Mouse (Mus musculus) cerebellum, adult 11 months (tissue): ENCODE results near the gene Tnfsfm13.

Experiments used
- DNase-seq: peaks from one replicate; pipeline ENCODE4 v3.0.0; 2022

Gene Tnfsfm13

GRCm38 (mm10) chr11:69680136-69680855, 15.6 kb downstream of the Tnfsfm13 start:
- no peak for DNase-seq

GRCm38 (mm10) chr11:69679144-69679543, 16.8 kb downstream of the Tnfsfm13 start:
- DNase-seq: no peak

GRCm38 (mm10) chr11:69672211-69672706, 23.6 kb downstream of the Tnfsfm13 start, which contains the start of gene Eif4a1:
Eif4a1 (minus strand) TSS chr11:69672423.
- DNase-seq: peak; percentile 100

GRCm38 (mm10) chr11:69671726-69672124, 24.2 kb downstream of the Tnfsfm13 start:
- no peak for DNase-seq

GRCm38 (mm10) chr11:69670786-69671725, 24.8 kb downstream of the Tnfsfm13 start:
- peak; percentile 94 for DNase-seq

GRCm38 (mm10) chr11:69666665-69667005, 29.3 kb downstream of the Tnfsfm13 start:
- no peak for DNase-seq

GRCm38 (mm10) chr11:69665961-69666664, 29.8 kb downstream of the Tnfsfm13 start, which contains the start of gene Cd68:
Cd68 (minus strand) TSS chr11:69666153.
- DNase-seq: no peak

GRCm38 (mm10) chr11:69665457-69665960, 30.4 kb downstream of the Tnfsfm13 start:
- DNase-seq: no peak

- no peak for DNase-seq
Measured at GRCm38 (mm10) chr11:69664841-69665240, 31.1 kb downstream of the Tnfsfm13 start.

GRCm38 (mm10) chr11:69663795-69664194, 32.1 kb downstream of the Tnfsfm13 start:
- no peak for DNase-seq

GRCm38 (mm10) chr11:69662967-69663671, 32.8 kb downstream of the Tnfsfm13 start:
- no peak for DNase-seq

- DNase-seq: peak; percentile 94
Measured at GRCm38 (mm10) chr11:69662213-69662966, 33.5 kb downstream of the Tnfsfm13 start, which contains the start of gene Mpdu1. Mpdu1 (minus strand) TSS chr11:69662642.

- no peak for DNase-seq
Measured at GRCm38 (mm10) chr11:69661221-69661881, 34.5 kb downstream of the Tnfsfm13 start.

GRCm38 (mm10) chr11:69657462-69657881, 38.4 kb downstream of the Tnfsfm13 start:
- no peak for DNase-seq

- no peak for DNase-seq
Measured at GRCm38 (mm10) chr11:69656617-69657461, 39.1 kb downstream of the Tnfsfm13 start.

GRCm38 (mm10) chr11:69656065-69656455, 39.8 kb downstream of the Tnfsfm13 start:
- no peak for DNase-seq

- peak; percentile 72 for DNase-seq
Measured at GRCm38 (mm10) chr11:69655264-69656064, 40.4 kb downstream of the Tnfsfm13 start, which contains the start of gene Sox15. Sox15 (plus strand) TSS chr11:69655314.

- DNase-seq: no peak
Measured at GRCm38 (mm10) chr11:69654760-69655159, 41.1 kb downstream of the Tnfsfm13 start.

- DNase-seq: no peak
Measured at GRCm38 (mm10) chr11:69653399-69653798, 42.5 kb downstream of the Tnfsfm13 start.
